Mouse (Mus musculus) MEL (cell line): ENCODE data around the gene Atxn7. TPM values are rescaled to one million over a fixed set of nuclear protein-coding genes. Genes with fewer than 3 reads are reported as not detected.

Experiments used
- DNase-seq: peaks from one replicate; pipeline ENCODE4 v3.0.0; 2011; ENCODE audit warnings: low read depth, low spot score
- H3K27ac ChIP-seq: 2 replicates; pipeline ENCODE4 v1.5.1; 2012; ENCODE audit warnings: low read depth, mild to moderate bottlenecking, control low read depth, low read length, moderate library complexity; ENCODE audit not compliant: control insufficient read depth
- H3K27me3 ChIP-seq, 2 experiments: fragments of 150-350 bp in 1 of 2; sonication (generic) in 1 of 2; 2 replicates each; pipeline ENCODE4 v1.6.1; 2012; ENCODE audit warnings: low read length in 2 of 2, mild to moderate bottlenecking in 2 of 2, improper control_type of control experiment in 1 of 2, moderate library complexity in 1 of 2; ENCODE audit not compliant: insufficient read depth in 2 of 2, control insufficient read depth in 1 of 2
- H3K36me3 ChIP-seq, 2 experiments: 2 replicates each; pipeline ENCODE4 v1.6.1; 2012 to 2014; ENCODE audit warnings: low read length in 2 of 2, improper control_type of control experiment in 1 of 2, inconsistent platforms in 1 of 2, mild to moderate bottlenecking in 1 of 2; ENCODE audit not compliant: insufficient read depth in 2 of 2, control insufficient read depth in 1 of 2
- H3K4me1 ChIP-seq, 2 experiments: fragments of 150-350 bp in 1 of 2; sonication (generic) in 1 of 2; 2 replicates each; pipeline ENCODE4 v1.6.1; 2012; ENCODE audit warnings: low read length in 2 of 2, improper control_type of control experiment in 1 of 2, mild to moderate bottlenecking in 1 of 2; ENCODE audit not compliant: insufficient read depth in 2 of 2, control insufficient read depth in 1 of 2
- H3K4me3 ChIP-seq, 2 experiments: fragments of 150-350 bp in 1 of 2; sonication (generic) in 1 of 2; 2 replicates each; pipeline ENCODE4 v1.5.1; 2012; ENCODE audit warnings: low read depth in 2 of 2, low read length in 2 of 2, mild to moderate bottlenecking in 2 of 2, moderate library complexity in 2 of 2, control low read depth in 1 of 2, improper control_type of control experiment in 1 of 2; ENCODE audit not compliant: control insufficient read depth in 1 of 2, insufficient read depth in 1 of 2
- H3K79me2 ChIP-seq: 2 replicates; pipeline ENCODE4 v1.6.1; 2012; ENCODE audit warnings: mild to moderate bottlenecking, low read length, moderate library complexity; ENCODE audit not compliant: control insufficient read depth, poor library complexity, insufficient read depth
- H3K9ac ChIP-seq: 2 replicates; pipeline ENCODE4 v1.6.1; 2012; ENCODE audit warnings: low read depth, mild to moderate bottlenecking, control low read depth, low read length, moderate library complexity; ENCODE audit not compliant: control insufficient read depth, poor library complexity, severe bottlenecking
- H3K9me3 ChIP-seq: fragments of 150-350 bp; sonication (generic); replicated peaks from 2 replicates; pipeline ENCODE4 v1.6.1; 2012; ENCODE audit warnings: mild to moderate bottlenecking, low read length, improper control_type of control experiment, moderate library complexity; ENCODE audit not compliant: insufficient read depth
- BHLHE40 ChIP-seq: IDR thresholded peaks from 2 replicates; pipeline ENCODE4 v1.6.1; 2012; ENCODE audit warnings: low read depth, mild to moderate bottlenecking, inconsistent platforms, low read length, improper control_type of control experiment, borderline replicate concordance
- CHD2 ChIP-seq: IDR thresholded peaks from 2 replicates; pipeline ENCODE4 v1.6.1; 2011; ENCODE audit warnings: low read length, improper control_type of control experiment
- E2F4 ChIP-seq: IDR thresholded peaks from 2 replicates; pipeline ENCODE4 v1.6.1; 2011; ENCODE audit warnings: low read depth, low read length, improper control_type of control experiment, borderline replicate concordance
- ELF1 ChIP-seq: IDR thresholded peaks from 2 replicates; pipeline ENCODE4 v1.6.1; 2014; ENCODE audit warnings: low read depth, mild to moderate bottlenecking, inconsistent platforms, low read length, improper control_type of control experiment, moderate library complexity
- ETS1 ChIP-seq: IDR thresholded peaks from 2 replicates; pipeline ENCODE4 v1.6.1; 2012; ENCODE audit warnings: low read depth, mild to moderate bottlenecking, inconsistent platforms, low read length, improper control_type of control experiment, moderate library complexity
- GABPA ChIP-seq: IDR thresholded peaks from 2 replicates; pipeline ENCODE4 v1.6.1; 2012; ENCODE audit warnings: low read depth, mild to moderate bottlenecking, inconsistent platforms, low read length, improper control_type of control experiment, moderate library complexity
- GATA1 ChIP-seq: IDR thresholded peaks from 2 replicates; pipeline ENCODE4 v1.6.1; 2011; ENCODE audit warnings: low read depth, low read length, improper control_type of control experiment
- JUND ChIP-seq: IDR thresholded peaks from 2 replicates; pipeline ENCODE4 v1.6.1; 2011; ENCODE audit warnings: low read depth, mild to moderate bottlenecking, improper control_type of control experiment, low read length
- KAT2A ChIP-seq: conservative IDR thresholded peaks from 2 replicates; pipeline ENCODE4 v1.6.1; 2012; ENCODE audit warnings: low read depth, low read length, improper control_type of control experiment, inconsistent platforms
- MAFK ChIP-seq: IDR thresholded peaks from 2 replicates; pipeline ENCODE4 v1.6.1; 2011; ENCODE audit warnings: low read depth, mild to moderate bottlenecking, low read length, improper control_type of control experiment, borderline replicate concordance
- MEF2A ChIP-seq: IDR thresholded peaks from 2 replicates; pipeline ENCODE4 v1.6.1; 2014; ENCODE audit warnings: low read depth, mild to moderate bottlenecking, inconsistent platforms, low read length, improper control_type of control experiment; ENCODE audit not compliant: poor library complexity, insufficient replicate concordance, severe bottlenecking; ENCODE audit errors: extremely low read depth
- MYB ChIP-seq: IDR thresholded peaks from 2 replicates; pipeline ENCODE4 v1.6.1; 2011; ENCODE audit warnings: mild to moderate bottlenecking, low read depth, low read length, improper control_type of control experiment
- NRF1 ChIP-seq: IDR thresholded peaks from 2 replicates; pipeline ENCODE4 v1.6.1; 2014; ENCODE audit warnings: low read depth, mild to moderate bottlenecking, inconsistent platforms, low read length, improper control_type of control experiment, moderate library complexity; ENCODE audit not compliant: poor library complexity, insufficient read depth, severe bottlenecking
- POLR2A ChIP-seq, 2 experiments: IDR thresholded peaks; 2 replicates each; pipeline ENCODE4 v1.6.1; 2011 to 2012; ENCODE audit warnings: low read length in 2 of 2, mild to moderate bottlenecking in 2 of 2, control low read depth in 1 of 2, improper control_type of control experiment in 1 of 2, low read depth in 1 of 2, moderate library complexity in 1 of 2; ENCODE audit not compliant: control insufficient read depth in 1 of 2, insufficient read depth in 1 of 2, poor library complexity in 1 of 2
- POLR2AphosphoS2 ChIP-seq: IDR thresholded peaks from 2 replicates; pipeline ENCODE4 v1.6.1; 2011; ENCODE audit warnings: low read length, improper control_type of control experiment
- RAD21 ChIP-seq: IDR thresholded peaks from 2 replicates; pipeline ENCODE4 v1.6.1; 2011; ENCODE audit warnings: mild to moderate bottlenecking, low read depth, low read length, improper control_type of control experiment
- SMC3 ChIP-seq: IDR thresholded peaks from 2 replicates; pipeline ENCODE4 v1.6.1; 2011; ENCODE audit warnings: low read depth, low read length, improper control_type of control experiment
- TAL1 ChIP-seq: IDR thresholded peaks from 2 replicates; pipeline ENCODE4 v1.6.1; 2012; ENCODE audit warnings: mild to moderate bottlenecking, inconsistent platforms, low read length, moderate library complexity, mixed read lengths
- TBP ChIP-seq: IDR thresholded peaks from 2 replicates; pipeline ENCODE4 v1.8.0; 2011; ENCODE audit warnings: low read depth, low read length, improper control_type of control experiment
- TCF12 ChIP-seq: IDR thresholded peaks from 2 replicates; pipeline ENCODE4 v1.6.1; 2014; ENCODE audit warnings: low read depth, mild to moderate bottlenecking, inconsistent platforms, low read length, improper control_type of control experiment, moderate library complexity
- UBTF ChIP-seq: IDR thresholded peaks from 2 replicates; pipeline ENCODE4 v1.6.1; 2012; ENCODE audit warnings: low read depth, mild to moderate bottlenecking, inconsistent platforms, low read length, improper control_type of control experiment, moderate library complexity, borderline replicate concordance; ENCODE audit not compliant: insufficient read depth
- USF1 ChIP-seq: IDR thresholded peaks from 2 replicates; pipeline ENCODE4 v1.6.1; 2014; ENCODE audit warnings: low read depth, mild to moderate bottlenecking, inconsistent platforms, low read length, improper control_type of control experiment, moderate library complexity
- ZC3H11A ChIP-seq: IDR thresholded peaks from 2 replicates; pipeline ENCODE4 v1.6.1; 2012; ENCODE audit warnings: low read depth, mild to moderate bottlenecking, inconsistent platforms, low read length, improper control_type of control experiment
- ZKSCAN1 ChIP-seq: IDR thresholded peaks from 2 replicates; pipeline ENCODE4 v1.6.1; 2012; ENCODE audit warnings: low read depth, mild to moderate bottlenecking, inconsistent platforms, low read length, improper control_type of control experiment, moderate library complexity
- ZNF384 ChIP-seq: IDR thresholded peaks from 2 replicates; pipeline ENCODE4 v1.6.1; 2012; ENCODE audit warnings: low read depth, mild to moderate bottlenecking, inconsistent platforms, low read length, improper control_type of control experiment
- polyA plus RNA-seq, 2 experiments: library from polyadenylated mRNA; stranded (reverse) in 1 of 2; unstranded in 1 of 2; fragments of >175 nt in 1 of 2; fragments of >200 nt in 1 of 2; gene quantifications; 2 replicates each; pipeline versions ENCODE4 v1.2.1 to v1.2.4; 2012; ENCODE audit warnings: low replicate concordance in 2 of 2, low read depth in 1 of 2; ENCODE audit not compliant: insufficient read length in 2 of 2, insufficient read depth in 1 of 2, missing spikeins in 1 of 2
- total RNA-seq: library from RNA; depleted of rRNA; stranded (reverse); fragments of 300-350 nt; gene quantifications from 2 replicates; pipeline ENCODE4 v1.2.3, GENCODE M21; 2012

The Atxn7 gene
- total and polyA plus RNA-seq, 3 experiments = 2.3 to 7.7 TPM; not detected in 1

DNA sequence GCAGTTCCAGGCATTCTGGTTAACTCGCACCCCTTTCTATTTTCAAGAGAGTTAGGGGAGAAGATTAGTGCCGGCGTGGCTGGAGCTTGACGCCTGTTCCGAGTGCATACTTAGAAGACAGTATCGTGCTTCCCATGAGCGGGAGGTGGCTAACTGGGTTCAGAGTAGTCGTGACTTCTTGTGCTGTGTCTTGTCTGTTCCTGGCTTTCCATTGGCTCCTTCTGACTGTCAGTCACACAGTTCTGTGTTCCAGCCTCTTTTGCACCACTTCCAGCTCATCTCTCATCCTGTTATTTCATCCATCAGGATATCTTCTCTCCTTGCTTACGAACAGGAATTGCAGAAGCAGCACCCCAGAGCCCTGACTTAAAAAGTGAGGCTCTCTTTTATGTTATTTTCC is 140.1 kb downstream of the Atxn7 start:
- Histone ChIP-seq H3K36me3 (no peaks in the 10 kb centered on the region; a peak in 1 of 4 replicates), H3K27me3 (no peaks in the 10 kb centered on the region), H3K4me1 (no peaks in the 10 kb centered on the region), H3K27ac (no peak overlapping the region), H3K9me3 (no peaks in the 10 kb centered on the region), H3K79me2 (no peaks in the 10 kb centered on the region), H3K9ac (no peak overlapping the region), H3K4me3 (no peak overlapping the region)
- no peak for DNase-seq
- TF ChIP-seq ZKSCAN1 = no peak
- no peak for TF ChIP-seq POLR2AphosphoS2
- no peak for TF ChIP-seq E2F4
- no peak for TF ChIP-seq RAD21
- TF ChIP-seq BHLHE40 = no peak
- TF ChIP-seq TAL1 = no peak
- TF ChIP-seq UBTF = no peak
- TF ChIP-seq MYB = no peak
- no peak for TF ChIP-seq NRF1
- no peak for TF ChIP-seq ELF1
- TF ChIP-seq POLR2A (IDR thresholded peaks at IDR 0.05; ENCODE audit: control insufficient read depth in 1 of 2, insufficient read depth in 1 of 2, low read depth in 1 of 2, low read length in 2 of 2, poor library complexity in 1 of 2) = no peak

DNA sequence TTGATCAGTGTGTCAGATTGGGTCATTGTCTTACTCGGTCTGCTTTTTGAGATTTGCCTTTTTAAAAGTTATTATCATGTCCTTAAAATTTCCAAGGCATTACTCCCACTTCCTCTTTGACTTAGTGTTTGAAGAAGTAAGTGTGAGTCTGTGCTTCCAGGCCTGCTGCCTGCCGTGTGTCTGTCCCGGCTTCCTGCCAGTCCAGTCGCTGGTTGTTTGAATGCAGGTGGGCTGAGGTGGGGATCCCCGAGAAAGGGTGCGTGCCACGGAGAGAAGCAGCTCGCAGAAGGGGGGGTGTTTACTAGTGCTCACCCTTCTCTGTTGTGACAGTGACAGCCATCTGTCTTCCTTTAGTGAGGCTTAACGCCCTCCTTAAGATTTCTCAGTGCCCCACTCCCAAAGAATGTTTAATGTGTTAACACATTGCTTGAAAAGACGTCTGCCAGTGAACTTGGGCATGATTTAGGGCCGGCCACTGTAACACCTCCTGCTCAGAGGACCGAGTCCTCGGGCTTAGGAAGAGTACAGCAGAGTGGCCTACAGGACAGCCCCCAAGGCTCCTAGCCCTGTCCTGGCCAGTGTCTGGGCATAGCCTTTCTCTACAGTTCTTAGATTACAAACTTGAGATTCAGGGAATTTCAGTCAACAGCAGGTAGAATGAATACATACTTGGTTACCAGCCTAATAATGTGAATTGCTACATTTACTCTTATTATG is 143.1 kb downstream of the Atxn7 start:
- Histone ChIP-seq H3K9me3 (no peaks in the 10 kb centered on the region), H3K4me3 (no peak overlapping the region), H3K36me3 (no peaks in the 10 kb centered on the region)

DNA sequence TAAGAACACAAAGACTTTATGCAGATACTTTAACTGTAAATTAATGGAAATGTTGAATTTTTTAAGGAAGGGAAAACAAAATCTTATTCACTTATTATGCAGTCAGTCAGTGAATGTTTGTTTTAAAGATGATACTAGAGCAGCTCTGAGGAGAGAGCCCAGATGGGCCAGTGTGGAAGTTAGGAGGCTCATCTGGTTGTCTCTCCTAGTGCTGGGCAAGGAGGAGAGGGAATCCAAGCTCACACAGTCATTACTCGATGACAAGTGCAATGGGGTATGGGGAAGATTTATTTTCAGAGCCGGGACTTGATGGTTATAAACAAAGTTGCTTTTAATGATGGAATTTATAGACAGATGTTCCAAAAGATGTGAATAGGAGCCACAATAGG is 143.7 kb downstream of the Atxn7 start:
- no peaks in the 10 kb centered on the region for H3K9me3 ChIP-seq
- H3K9ac ChIP-seq = no peak overlapping the region
- no peak for DNase-seq
- H3K4me1 ChIP-seq = no peaks in the 10 kb centered on the region
- H3K27ac ChIP-seq = no peak overlapping the region
- H3K27me3 ChIP-seq = no peaks in the 10 kb centered on the region
- H3K79me2 ChIP-seq = no peaks in the 10 kb centered on the region
- no peak overlapping the region for H3K4me3 ChIP-seq
- no peaks in the 10 kb centered on the region for H3K36me3 ChIP-seq
- no peak for TF ChIP-seq POLR2A (IDR thresholded peaks at IDR 0.05; ENCODE audit: control insufficient read depth in 1 of 2, insufficient read depth in 1 of 2, low read depth in 1 of 2, low read length in 2 of 2, poor library complexity in 1 of 2)
- no peak for TF ChIP-seq TBP
- TF ChIP-seq SMC3 = no peak
- no peak for TF ChIP-seq CHD2
- TF ChIP-seq ZNF384 = no peak
- TF ChIP-seq GATA1 = no peak
- no peak for TF ChIP-seq JUND
- no peak for TF ChIP-seq KAT2A
- no peak for TF ChIP-seq TAL1
- no peak for TF ChIP-seq E2F4
- no peak for TF ChIP-seq ZC3H11A
- TF ChIP-seq USF1 = no peak
- no peak for TF ChIP-seq TCF12
- TF ChIP-seq MAFK = no peak
- TF ChIP-seq RAD21 = no peak
- no peak for TF ChIP-seq MEF2A

More for the DNA sequence above, 143.1 kb downstream of the Atxn7 start:
- TF ChIP-seq GABPA (no peak), TCF12 (no peak), TBP (no peak), ZC3H11A (no peak), ETS1 (no peak), KAT2A (no peak)
- H3K4me1 ChIP-seq = no peaks in the 10 kb centered on the region
- no peaks in the 10 kb centered on the region for H3K79me2 ChIP-seq
- H3K27ac ChIP-seq = no peak overlapping the region
- no peak overlapping the region for H3K9ac ChIP-seq
- H3K27me3 ChIP-seq = no peaks in the 10 kb centered on the region
- DNase-seq = no peak
